Mouse (Mus musculus): ENCODE data around the gene Vegfb.
"Not testable (repeated sequence)": the region's sequence is repeated elsewhere in the genome, so short reads cannot be mapped to it uniquely, and the experiment has no call there.

The Vegfb gene

GRCm38 (mm10) chr19:6992011-6992858 is 4.8 kb upstream of the Vegfb start, which contains the start of gene Dnajc4:
Gene Dnajc4 (minus strand): TSS chr19:6992572.
- CTCF ChIA-PET, result no interaction called here

GRCm38 (mm10) chr19:6991166-6991565 is 3.7 kb upstream of the Vegfb start:
- CTCF ChIA-PET, result not testable (repeated sequence)

DNA sequence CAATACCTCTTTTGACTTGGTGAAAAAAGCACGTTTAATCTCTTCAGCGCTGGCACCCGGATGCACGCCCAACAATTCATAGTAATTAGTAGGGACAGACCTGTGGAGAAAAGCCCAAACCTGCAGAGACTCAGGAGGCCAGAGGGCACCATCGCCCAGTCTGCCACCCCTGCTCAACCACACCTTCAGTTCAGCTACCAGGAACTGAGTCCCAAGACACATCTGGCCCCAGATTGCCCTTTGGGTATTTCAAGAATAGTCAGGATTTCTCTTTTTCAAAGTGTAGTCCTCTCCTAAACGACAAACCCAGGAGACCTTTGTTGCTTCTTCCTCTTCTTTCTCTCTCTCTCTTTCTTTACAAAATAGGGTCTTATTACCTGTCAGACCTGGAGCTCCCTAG is 3.3 kb upstream of the Vegfb start:
- CTCF ChIA-PET, result no interaction called here

- CTCF ChIA-PET, result interaction anchor here (0.6 kb wide), 2 partner anchors 8 to 356 kb away, joined by 3 to 4 read pairs; no protein-coding TSS in a partner anchor
Measured at GRCm38 (mm10) chr19:6989251-6989650, 1.8 kb upstream of the Vegfb start.

DNA sequence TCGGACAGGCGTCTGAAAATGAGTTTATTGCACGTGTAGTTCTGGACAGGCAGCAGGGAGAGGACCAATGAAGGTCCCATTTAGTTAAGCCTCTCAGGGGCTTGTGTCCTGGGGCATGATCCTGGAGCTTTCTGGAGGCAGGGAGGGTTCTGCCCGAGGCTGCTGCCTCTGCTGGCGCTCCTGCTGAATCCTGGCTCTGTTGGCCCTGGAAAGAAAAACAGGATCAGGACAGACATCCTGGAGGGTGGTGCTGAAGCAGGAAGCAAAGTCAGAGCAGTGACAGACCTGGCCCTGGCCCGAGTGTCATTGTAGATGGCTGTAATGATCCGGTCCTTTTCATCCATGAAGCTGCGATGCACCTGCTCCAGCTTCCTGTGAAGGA is 444 bp upstream of the Vegfb start:
- CTCF ChIA-PET, result interaction anchor here (0.7 kb wide), 2 partner anchors 8 to 11 kb away, joined by 3 read pairs; no protein-coding TSS in a partner anchor

- CTCF ChIA-PET, result no interaction called here
Measured at GRCm38 (mm10) chr19:6985951-6986708, 1.3 kb downstream of the Vegfb start.

DNA sequence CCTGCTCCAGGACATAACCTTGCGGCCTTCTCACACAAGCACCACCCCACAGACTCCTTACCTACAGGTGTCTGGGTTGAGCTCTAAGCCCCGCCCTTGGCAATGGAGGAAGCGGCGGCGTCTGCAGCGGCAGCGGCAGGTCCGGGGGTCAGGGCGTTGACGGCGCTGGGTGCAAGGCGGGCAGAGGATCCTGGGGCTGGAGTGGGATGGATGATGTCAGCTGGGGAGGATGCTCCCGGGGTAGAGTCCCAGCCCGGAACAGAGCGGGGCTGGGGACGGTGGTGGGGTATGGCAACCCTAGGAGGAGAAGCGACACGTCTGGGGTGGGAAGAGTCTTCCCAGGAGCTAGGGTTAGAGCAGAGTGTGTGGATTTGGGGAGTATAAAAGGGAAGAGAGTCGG is 2.2 kb downstream of the Vegfb start:
- CTCF ChIA-PET, result interaction anchor here (1.2 kb wide), 1 partner anchor 9 kb away, joined by 4 read pairs; no protein-coding TSS in a partner anchor

DNA sequence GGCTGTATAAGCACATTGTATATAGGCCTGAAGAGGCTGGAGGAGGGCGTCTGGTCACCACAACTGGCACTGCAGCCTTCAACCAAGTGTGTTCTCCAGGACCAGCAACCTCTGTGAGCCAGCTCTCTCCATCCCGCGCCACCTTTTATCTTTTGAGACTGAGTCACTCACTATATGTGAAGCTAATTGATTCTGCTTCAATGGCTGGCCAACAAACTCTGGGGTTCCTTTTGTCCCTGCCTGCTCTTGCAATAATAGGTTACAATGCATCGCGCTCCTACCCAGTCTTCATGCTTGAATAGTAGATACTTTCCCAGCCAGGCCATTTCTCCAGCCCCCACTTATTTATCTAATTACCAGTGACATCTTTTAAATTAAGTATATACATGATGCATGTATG is 3.8 kb downstream of the Vegfb start:
- CTCF ChIA-PET, result no interaction called here

DNA sequence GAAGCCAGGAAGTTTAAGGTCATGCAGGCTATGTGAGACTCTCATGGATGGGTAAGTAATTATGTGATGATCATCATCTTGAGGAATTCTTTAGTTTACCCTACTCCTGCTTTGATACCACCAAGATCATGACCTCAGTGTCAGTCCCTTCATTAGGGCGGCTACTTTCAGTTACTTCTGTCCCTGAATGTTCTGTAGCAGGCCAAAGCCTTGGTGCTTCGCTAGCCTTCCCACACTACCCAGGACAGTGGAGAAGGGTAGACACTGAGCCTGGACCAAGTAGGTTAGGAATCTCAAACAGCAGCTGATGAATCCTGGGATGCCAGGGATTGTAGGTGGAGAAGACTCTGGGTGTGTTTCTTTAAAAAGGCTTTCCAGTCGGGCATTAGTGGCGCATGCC is 6.0 kb downstream of the Vegfb start:
- CTCF ChIA-PET, result no interaction called here

DNA sequence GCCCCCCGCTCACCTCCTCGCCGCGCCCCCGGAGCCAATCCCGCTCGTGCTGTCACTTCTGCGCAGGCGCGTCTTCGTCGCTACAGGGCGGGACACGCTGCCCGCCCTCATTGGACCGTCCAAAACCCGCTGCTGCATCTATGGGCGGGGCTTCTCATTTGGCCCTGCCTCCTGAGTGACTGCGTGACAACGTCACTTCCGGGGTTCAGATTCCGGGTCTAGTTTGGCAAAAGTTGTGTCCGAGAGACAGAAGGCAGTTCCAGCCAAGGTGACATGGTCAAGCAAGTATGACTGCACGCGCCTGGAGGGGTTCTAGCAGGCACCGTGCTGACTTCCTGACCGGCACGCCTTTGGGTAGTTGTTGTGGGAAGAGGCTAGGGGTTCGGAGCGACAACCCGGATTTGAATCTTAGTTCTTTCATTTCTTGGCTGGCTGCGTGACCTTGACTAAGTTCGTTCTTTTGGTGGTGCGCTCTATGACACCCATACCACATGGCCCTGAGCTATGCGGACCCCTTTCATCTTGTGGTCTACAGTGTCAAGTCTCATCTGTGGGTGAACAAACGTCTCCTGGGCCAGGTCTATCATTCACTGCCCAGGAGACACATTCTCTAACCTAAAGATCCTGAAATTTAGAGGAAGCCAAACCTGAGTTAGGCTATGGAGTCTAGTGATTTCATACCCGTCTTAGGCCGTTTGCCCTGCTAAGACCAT is 6.9 kb downstream of the Vegfb start, which contains the start of gene Fkbp2:
Fkbp2 (minus strand) TSS at position 121 of the 713 bp plus-strand sequence.
- CTCF ChIA-PET, result interaction anchor here (0.8 kb wide), 1 partner anchor 7 kb away, joined by 3 read pairs; the partner anchor contains the start of gene Vegfb

- CTCF ChIA-PET, result interaction anchor here (0.8 to 0.9 kb wide), 2 partner anchors 8 to 38 kb away, joined by 3 read pairs; partner anchors contain the start of gene Vegfb
Measured at GRCm38 (mm10) chr19:6979486-6980380, 7.7 kb downstream of the Vegfb start.

GRCm38 (mm10) chr19:6979001-6979479 is 8.4 kb downstream of the Vegfb start:
- CTCF ChIA-PET, result interaction anchor here (0.9 kb wide), 1 partner anchor 38 kb away, joined by 3 read pairs; no protein-coding TSS in a partner anchor

- CTCF ChIA-PET, result interaction anchor here (0.6 kb wide), 1 partner anchor 109 kb away, joined by 11 read pairs; no protein-coding TSS in a partner anchor
Measured at GRCm38 (mm10) chr19:6978639-6978974, 8.8 kb downstream of the Vegfb start.

GRCm38 (mm10) chr19:6977759-6978638 is 9.5 kb downstream of the Vegfb start:
- CTCF ChIA-PET, result interaction anchor here (0.6 kb wide), 1 partner anchor 108 kb away, joined by 11 read pairs; no protein-coding TSS in a partner anchor

DNA sequence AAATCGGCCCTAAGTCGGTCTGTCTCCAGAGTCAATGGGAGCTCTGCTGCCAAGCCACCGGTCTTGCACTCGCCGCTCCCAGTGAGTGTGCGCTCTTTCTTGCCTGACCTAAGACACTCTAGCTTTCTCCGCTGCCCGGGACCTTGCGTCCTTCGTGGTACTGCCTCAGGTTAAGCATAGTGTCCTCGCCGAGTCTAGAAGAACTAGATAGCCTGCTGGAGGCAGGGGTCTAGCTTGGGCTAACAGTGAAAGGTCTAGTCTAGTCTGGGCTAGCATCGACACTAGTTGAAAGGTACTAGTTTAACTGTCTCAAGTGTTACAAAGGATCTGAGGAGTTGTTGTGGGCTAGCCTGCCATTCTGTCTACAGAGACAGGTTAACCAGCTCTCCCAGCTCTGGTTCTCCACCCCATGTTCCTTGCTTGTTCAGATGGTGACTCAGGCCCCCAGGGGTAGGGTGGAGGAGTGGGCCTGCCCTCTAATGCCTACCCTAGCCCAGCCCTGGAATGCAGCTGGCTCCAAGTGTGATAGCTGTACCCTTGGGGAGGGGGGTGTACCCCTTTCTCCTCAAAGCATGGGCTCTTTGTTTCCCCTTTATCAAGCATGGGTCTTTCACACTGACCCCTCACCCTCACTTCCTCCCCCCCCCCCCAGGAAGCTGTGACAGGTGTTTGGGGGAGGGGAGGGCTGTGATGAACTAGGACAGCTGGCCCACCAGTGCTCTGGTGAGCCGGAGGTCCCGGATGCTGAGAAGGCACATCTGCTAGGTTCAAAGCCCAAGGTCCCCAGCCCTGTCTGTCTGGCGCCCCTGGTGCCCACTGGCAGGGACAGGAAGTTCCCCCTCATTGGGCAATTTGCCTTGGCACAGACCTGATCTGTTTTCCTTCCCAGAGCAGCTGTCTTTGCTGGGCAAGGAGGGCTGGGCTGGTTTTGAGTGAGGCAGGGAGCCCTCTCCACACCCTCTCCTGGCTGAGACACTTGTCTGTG is 11.6 kb downstream of the Vegfb start, which contains the start of gene Plcb3:
Plcb3 (minus strand) TSS at position 934 of the 985 bp plus-strand sequence.
- CTCF ChIA-PET, result interaction anchor here (1.1 kb wide), 1 partner anchor 24 kb away, joined by 3 read pairs; no protein-coding TSS in a partner anchor

DNA sequence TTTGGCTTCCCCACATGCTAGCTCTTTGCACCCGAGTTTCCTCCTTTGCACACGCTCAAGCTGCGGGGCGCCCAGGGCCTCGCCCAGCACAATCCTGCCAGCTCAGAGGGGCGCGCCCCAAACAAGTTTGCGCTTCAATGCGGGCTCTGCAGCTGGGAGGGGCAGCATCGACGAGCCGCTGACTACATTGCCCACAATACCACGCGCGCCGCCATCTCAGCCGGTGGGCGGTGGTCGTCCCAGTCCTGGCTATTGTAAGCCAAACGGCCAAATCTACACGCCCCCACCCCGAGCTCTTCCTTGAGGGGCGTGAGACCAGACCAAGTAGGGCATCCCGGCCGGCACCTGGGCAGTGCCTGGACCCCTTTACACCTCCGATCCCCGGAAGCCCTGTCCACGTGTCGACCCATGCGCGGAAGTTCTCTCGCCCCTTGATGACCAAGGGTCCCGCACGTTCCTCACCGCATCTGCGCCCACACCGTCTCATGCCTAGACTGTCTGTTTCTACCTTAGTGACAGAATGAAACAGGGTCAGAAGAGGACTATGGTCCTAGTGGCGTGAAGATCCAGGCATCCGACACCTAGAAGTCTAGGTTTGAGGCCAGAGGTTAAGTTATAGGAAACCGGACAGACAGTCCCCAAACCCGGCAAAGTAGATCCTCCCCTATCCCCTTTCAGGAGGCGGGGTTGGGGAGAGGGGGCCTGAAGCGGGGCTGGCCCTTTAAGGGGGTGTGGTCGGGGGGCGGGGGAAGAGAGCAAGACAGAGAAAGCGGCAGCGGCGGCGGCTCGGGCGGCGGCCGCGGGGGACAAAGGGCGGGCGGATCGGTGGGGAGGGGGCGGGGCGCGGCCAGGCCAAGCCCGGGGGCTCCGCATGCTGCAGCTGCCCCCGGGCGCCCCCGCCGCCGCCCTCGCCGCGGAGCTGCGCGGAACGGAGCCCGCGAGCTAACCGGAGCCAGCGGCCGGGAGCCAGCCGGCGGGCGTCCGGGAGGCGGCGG is 12.9 kb downstream of the Vegfb start, which contains the start of gene Ppp1r14b:
Ppp1r14b (plus strand) TSS at position 758 of the 995 bp plus-strand sequence.
- CTCF ChIA-PET, result interaction anchor here (0.5 to 1.1 kb wide), 4 partner anchors 50 to 677 kb away, joined by 3 to 5 read pairs (median 4); no protein-coding TSS in a partner anchor

Data from spleen, embryonic (tissue).